Mouse (Mus musculus) midbrain, embryonic 16.5 days (tissue): ENCODE data around the gene Mtm1. TPM values are rescaled to one million over a fixed set of nuclear protein-coding genes. Genes with fewer than 3 reads are reported as not detected.
A peak's percentile ranks its signal among the peaks of the same experiment; 100 is the strongest.

Source experiments
- ATAC-seq: fragments of 200-750 bp; cut with Nextera tagmentation; 2 replicates; pipeline ENCODE4 v1.8.0; 2017; ENCODE audit warnings: moderate TSS enrichment
- H3K27ac ChIP-seq: fragments of 300-500 bp; sonication (generic); 2 replicates; pipeline ENCODE4 v1.5.1; 2014; ENCODE audit warnings: mild to moderate bottlenecking, low read length, mixed read lengths
- H3K27me3 ChIP-seq: fragments of 300-500 bp; sonication (generic); 2 replicates; pipeline ENCODE4 v1.6.1; 2014; ENCODE audit warnings: low read depth, low read length, mixed read lengths; ENCODE audit not compliant: control insufficient read depth, insufficient read depth
- H3K36me3 ChIP-seq: fragments of 300-500 bp; sonication (generic); 2 replicates; pipeline ENCODE4 v1.6.1; 2014; ENCODE audit warnings: mild to moderate bottlenecking, low read length, moderate library complexity, mixed read lengths; ENCODE audit not compliant: control insufficient read depth, insufficient read depth
- H3K4me1 ChIP-seq: fragments of 300-500 bp; sonication (generic); 2 replicates; pipeline ENCODE4 v1.6.1; 2014; ENCODE audit warnings: mild to moderate bottlenecking, low read length, mixed read lengths; ENCODE audit not compliant: control insufficient read depth, insufficient read depth
- H3K4me2 ChIP-seq: fragments of 300-500 bp; sonication (generic); 2 replicates; pipeline ENCODE4 v1.6.1; 2014; ENCODE audit warnings: mild to moderate bottlenecking, low read length, mixed read lengths
- H3K4me3 ChIP-seq: fragments of 300-500 bp; sonication (generic); 2 replicates; pipeline ENCODE4 v1.5.1; 2014; ENCODE audit warnings: low read depth, mild to moderate bottlenecking, low read length, moderate library complexity, mixed read lengths
- H3K9ac ChIP-seq: fragments of 300-500 bp; sonication (generic); 2 replicates; pipeline ENCODE4 v1.6.1; 2014; ENCODE audit warnings: low read depth, low read length, mixed read lengths
- H3K9me3 ChIP-seq: fragments of 300-500 bp; sonication (generic); replicated peaks from 2 replicates; pipeline ENCODE4 v1.6.1; 2014; ENCODE audit warnings: mild to moderate bottlenecking, low read length, mixed read lengths; ENCODE audit not compliant: control insufficient read depth, poor library complexity, severe bottlenecking
- WGBS: fragments of 180-500 bp; shearing (Covaris S2); extraction: QIAGEN DNeasy Blood & Tissue Kit; methylation state at CpG from one replicate; pipeline ENCODE4 v1.1.7; 2014; 5-methylcytosine and 5-hydroxymethylcytosine counted together
- polyA plus RNA-seq: library from polyadenylated mRNA; unstranded; fragments of >200 nt; fragmentation: Nextera tagmentation; extraction: Ambion mirVana; gene quantifications from 2 replicates; pipeline ENCODE4 v1.2.1, GENCODE M21; 2015

Mtm1 gene
- polyA plus RNA-seq, 1 experiment from 2014 or later, result 5.6 TPM

- H3K4me1 ChIP-seq, result no peaks in the 10 kb centered on the region
- H3K9me3 ChIP-seq, result no peaks in the 10 kb centered on the region
- H3K4me3 ChIP-seq, result no peak overlapping the region
- no peak overlapping the region for H3K4me2 ChIP-seq
- no peak for ATAC-seq
- no peak overlapping the region for H3K9ac ChIP-seq
- no peak overlapping the region for H3K27ac ChIP-seq
- no peaks in the 10 kb centered on the region for H3K27me3 ChIP-seq
- no peaks in the 10 kb centered on the region for H3K36me3 ChIP-seq
- WGBS, result 95% methylated on average over 4 of the region's 4 CpGs
These were observed 50.3 kb downstream of the Mtm1 start for GRCm38 (mm10) chrX:71260857-71261256.

GRCm38 (mm10) chrX:71264316-71264715 lies 53.7 kb downstream of the Mtm1 start:
- no peaks in the 10 kb centered on the region for H3K27me3 ChIP-seq
- H3K4me1 ChIP-seq, result no peaks in the 10 kb centered on the region
- no peak overlapping the region for H3K4me2 ChIP-seq
- no peaks in the 10 kb centered on the region for H3K9me3 ChIP-seq
- ATAC-seq, result no peak
- no peaks in the 10 kb centered on the region for H3K36me3 ChIP-seq
- WGBS, result 83% methylated on average over 2 of the region's 2 CpGs
- H3K27ac ChIP-seq, result no peak overlapping the region
- H3K9ac ChIP-seq, result no peak overlapping the region
- no peak overlapping the region for H3K4me3 ChIP-seq

- H3K9me3 ChIP-seq, result no peaks in the 10 kb centered on the region
- no peaks in the 10 kb centered on the region for H3K27me3 ChIP-seq
- H3K4me3 ChIP-seq, result no peak overlapping the region
- ATAC-seq, result no peak
- H3K4me1 ChIP-seq, result no peaks in the 10 kb centered on the region
- H3K27ac ChIP-seq, result no peak overlapping the region
- no peak overlapping the region for H3K4me2 ChIP-seq
- H3K9ac ChIP-seq, result no peak overlapping the region
- H3K36me3 ChIP-seq, result no peaks in the 10 kb centered on the region
- WGBS, result 86% methylated on average over 1 of the region's 1 CpGs
These were observed 58.4 kb downstream of the Mtm1 start for GRCm38 (mm10) chrX:71268972-71269371.

GRCm38 (mm10) chrX:71274150-71274549 lies 63.6 kb downstream of the Mtm1 start:
- H3K36me3 ChIP-seq, result no peaks in the 10 kb centered on the region
- no peaks in the 10 kb centered on the region for H3K4me1 ChIP-seq
- H3K4me3 ChIP-seq, result no peak overlapping the region
- no peak overlapping the region for H3K9ac ChIP-seq
- no peak overlapping the region for H3K27ac ChIP-seq
- H3K4me2 ChIP-seq, result no peak overlapping the region
- no peaks in the 10 kb centered on the region for H3K27me3 ChIP-seq
- 98% methylated on average over 3 of the region's 3 CpGs for WGBS
- no peak for ATAC-seq
- H3K9me3 ChIP-seq, result no peaks in the 10 kb centered on the region

GRCm38 (mm10) chrX:71285473-71285872 lies 74.9 kb downstream of the Mtm1 start:
- Histone ChIP-seq H3K4me3 (no peak overlapping the region), H3K4me1 (no peaks in the 10 kb centered on the region), H3K9ac (no peak overlapping the region), H3K27me3 (no peaks in the 10 kb centered on the region), H3K36me3 (no peaks in the 10 kb centered on the region), H3K27ac (no peak overlapping the region), H3K4me2 (no peak overlapping the region), H3K9me3 (no peaks in the 10 kb centered on the region)
- ATAC-seq, result no peak
- WGBS, result 87% methylated on average over 3 of the region's 3 CpGs

GRCm38 (mm10) chrX:71287088-71287487 lies 76.5 kb downstream of the Mtm1 start:
- no peaks in the 10 kb centered on the region for H3K27me3 ChIP-seq
- no peaks in the 10 kb centered on the region for H3K36me3 ChIP-seq
- no peaks in the 10 kb centered on the region for H3K9me3 ChIP-seq
- H3K4me2 ChIP-seq, result no peak overlapping the region
- WGBS, result 90% methylated on average over 7 of the region's 7 CpGs
- no peak for ATAC-seq
- no peak overlapping the region for H3K27ac ChIP-seq
- no peak overlapping the region for H3K4me3 ChIP-seq
- H3K9ac ChIP-seq, result no peak overlapping the region
- no peaks in the 10 kb centered on the region for H3K4me1 ChIP-seq

GRCm38 (mm10) chrX:71294191-71294590 lies 83.6 kb downstream of the Mtm1 start:
- no peak overlapping the region for H3K27ac ChIP-seq
- 87% methylated on average over 2 of the region's 2 CpGs for WGBS
- no peak for ATAC-seq

GRCm38 (mm10) chrX:71296005-71296404 lies 85.4 kb downstream of the Mtm1 start:
- H3K27ac ChIP-seq, result no peak overlapping the region
- H3K4me2 ChIP-seq, result no peak overlapping the region
- H3K4me1 ChIP-seq, result no peaks in the 10 kb centered on the region
- ATAC-seq, result no peak
- H3K27me3 ChIP-seq, result no peaks in the 10 kb centered on the region
- H3K36me3 ChIP-seq, result no peaks in the 10 kb centered on the region
- H3K9me3 ChIP-seq, result no peaks in the 10 kb centered on the region
- H3K9ac ChIP-seq, result no peak overlapping the region
- H3K4me3 ChIP-seq, result no peak overlapping the region
- WGBS, result 83% methylated on average over 2 of the region's 2 CpGs

More at GRCm38 (mm10) chrX:71294191-71294590, 83.6 kb downstream of the Mtm1 start:
- H3K36me3 ChIP-seq, result no peaks in the 10 kb centered on the region
- no peaks in the 10 kb centered on the region for H3K9me3 ChIP-seq
- no peak overlapping the region for H3K4me3 ChIP-seq
- H3K4me1 ChIP-seq, result no peaks in the 10 kb centered on the region
- H3K27me3 ChIP-seq, result no peaks in the 10 kb centered on the region
- H3K4me2 ChIP-seq, result no peak overlapping the region
- no peak overlapping the region for H3K9ac ChIP-seq

GRCm38 (mm10) chrX:71302148-71302547 lies 91.6 kb downstream of the Mtm1 start:
- Histone ChIP-seq H3K4me3 (no peak overlapping the region), H3K27me3 (no peaks in the 10 kb centered on the region), H3K4me1 (no peaks in the 10 kb centered on the region), H3K4me2 (no peak overlapping the region), H3K9me3 (no peaks in the 10 kb centered on the region), H3K36me3 (no peaks in the 10 kb centered on the region), H3K27ac (no peak overlapping the region), H3K9ac (no peak overlapping the region)
- 90% methylated on average over 5 of the region's 5 CpGs for WGBS
- no peak for ATAC-seq

GRCm38 (mm10) chrX:71311229-71311628 lies 100.7 kb downstream of the Mtm1 start:
- Histone ChIP-seq H3K27ac (no peak overlapping the region), H3K9me3 (no peaks in the 10 kb centered on the region), H3K27me3 (no peaks in the 10 kb centered on the region), H3K4me1 (no peaks in the 10 kb centered on the region), H3K9ac (no peak overlapping the region), H3K4me3 (no peak overlapping the region), H3K36me3 (no peaks in the 10 kb centered on the region), H3K4me2 (no peak overlapping the region)
- 34% methylated on average over 8 of the region's 8 CpGs for WGBS
- peak; percentile 78 for ATAC-seq
